Mouse (Mus musculus) lung, embryonic 15.5 days (tissue): ENCODE measurements around the gene Hba-a2. TPM values are rescaled to one million over a fixed set of nuclear protein-coding genes. Genes with fewer than 3 reads are reported as not detected.
A peak's percentile ranks its signal among the peaks of the same experiment; 100 is the strongest.

ENCODE experiments used
- ATAC-seq: fragments of 200-750 bp; cut with Nextera tagmentation; 2 replicates; pipeline ENCODE4 v1.8.0; 2017; ENCODE audit warnings: moderate number of reproducible peaks, borderline replicate concordance; ENCODE audit not compliant: low FRiP score, low TSS enrichment; ENCODE audit errors: extremely low read depth
- H3K27ac ChIP-seq: fragments of 300-500 bp; sonication (generic); 2 replicates; pipeline ENCODE4 v1.5.1; 2015; ENCODE audit warnings: moderate library complexity, mild to moderate bottlenecking, inconsistent platforms
- H3K27me3 ChIP-seq: fragments of 300-500 bp; sonication (generic); 2 replicates; pipeline ENCODE4 v1.6.1; 2015; ENCODE audit warnings: inconsistent platforms
- H3K36me3 ChIP-seq: fragments of 300-500 bp; sonication (generic); 2 replicates; pipeline ENCODE4 v1.6.1; 2015; ENCODE audit warnings: inconsistent platforms
- H3K4me1 ChIP-seq: fragments of 300-500 bp; sonication (generic); 2 replicates; pipeline ENCODE4 v1.6.1; 2015; ENCODE audit warnings: inconsistent platforms
- H3K4me2 ChIP-seq: fragments of 300-500 bp; sonication (generic); 2 replicates; pipeline ENCODE4 v1.6.1; 2015; ENCODE audit warnings: inconsistent platforms, mild to moderate bottlenecking, moderate library complexity
- H3K4me3 ChIP-seq: fragments of 300-500 bp; sonication (generic); 2 replicates; pipeline ENCODE4 v1.5.1; 2015; ENCODE audit warnings: mild to moderate bottlenecking, inconsistent platforms
- H3K9ac ChIP-seq: fragments of 300-500 bp; sonication (generic); 2 replicates; pipeline ENCODE4 v1.6.1; 2015; ENCODE audit warnings: inconsistent platforms
- H3K9me3 ChIP-seq: fragments of 300-500 bp; sonication (generic); 2 replicates; pipeline ENCODE4 v1.6.1; 2016; ENCODE audit warnings: inconsistent platforms
- WGBS: fragments of 180-500 bp; shearing (Covaris S2); methylation state at CpG from one replicate; pipeline ENCODE4 v1.1.7; 2015; 5-methylcytosine and 5-hydroxymethylcytosine counted together
- polyA plus RNA-seq: library from polyadenylated mRNA; unstranded; fragments of >200 nt; fragmentation: Nextera tagmentation; extraction: Ambion mirVana; gene quantifications from 2 replicates; pipeline ENCODE4 v1.2.1, GENCODE M21; 2015

Hba-a2 gene
- polyA plus RNA-seq, 1 experiment from 2014 or later, result 21,194 TPM

DNA sequence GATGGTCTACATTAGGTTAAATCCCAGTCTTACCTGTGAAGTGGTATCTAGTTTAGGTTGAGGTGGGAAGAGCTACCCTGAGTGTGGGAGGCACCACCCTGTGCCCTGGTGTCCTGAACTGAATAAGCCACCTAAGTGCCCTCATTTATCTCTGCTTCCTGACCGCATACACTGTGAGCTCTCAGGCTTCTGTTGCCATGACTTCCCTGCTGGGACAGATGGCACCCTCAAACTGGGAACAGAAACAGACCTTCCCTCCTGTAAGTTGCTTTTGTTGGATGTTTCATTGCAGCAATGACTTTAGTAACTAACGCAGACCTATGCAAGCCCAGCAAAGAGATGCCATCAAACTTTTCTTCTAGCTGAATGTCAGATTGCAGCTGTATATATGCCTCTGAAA, 36.9 kb downstream of the Hba-a2 start:
- 0 out of 2 replicates have a peak, but pooled peaks cover 5% of the 10 kb centered on the region for H3K4me1 ChIP-seq
- no peaks in the 10 kb centered on the region for H3K27me3 ChIP-seq
- no peak for ATAC-seq
- H3K9ac ChIP-seq, result no peak overlapping the region
- no peak overlapping the region for H3K4me2 ChIP-seq
- no peaks in the 10 kb centered on the region for H3K36me3 ChIP-seq
- H3K4me3 ChIP-seq, result no peak overlapping the region
- H3K27ac ChIP-seq, result no peak overlapping the region
- 73% methylated on average over 2 of the region's 2 CpGs for WGBS
- H3K9me3 ChIP-seq, result no peaks in the 10 kb centered on the region

DNA sequence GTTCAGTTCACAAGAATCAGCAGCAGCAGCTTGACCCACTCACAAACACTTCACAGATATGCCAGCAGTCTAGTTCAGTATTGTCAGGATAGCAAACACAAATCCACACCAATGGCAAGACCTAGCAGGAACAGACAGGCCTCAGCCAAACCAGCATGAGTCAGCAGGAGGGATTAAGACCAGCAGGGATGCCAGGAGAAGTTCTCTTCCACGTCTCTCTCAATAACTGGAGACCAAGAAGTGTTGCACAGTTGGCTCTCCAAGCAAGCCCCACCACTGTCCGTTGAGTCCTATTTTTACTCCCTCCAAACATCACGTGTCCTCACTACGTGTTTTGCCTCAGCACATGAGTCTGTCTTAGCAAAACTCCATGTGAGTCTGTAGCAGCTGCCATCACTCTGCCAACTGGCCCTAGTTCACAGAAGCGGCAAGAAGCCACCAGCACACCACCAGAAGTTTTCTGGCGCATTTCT, 40.2 kb downstream of the Hba-a2 start:
- H3K9me3 ChIP-seq, result no peaks in the 10 kb centered on the region
- H3K27me3 ChIP-seq, result no peaks in the 10 kb centered on the region
- ATAC-seq, result no peak
- no peak overlapping the region for H3K4me2 ChIP-seq
- H3K36me3 ChIP-seq, result no peaks in the 10 kb centered on the region
- H3K4me3 ChIP-seq, result no peak overlapping the region
- H3K27ac ChIP-seq, result no peak overlapping the region
- 76% methylated on average over 6 of the region's 6 CpGs for WGBS
- no peak overlapping the region for H3K9ac ChIP-seq
- peaks cover 21% of the 10 kb centered on the region; the same call in 1 of the 2 replicates for H3K4me1 ChIP-seq

DNA sequence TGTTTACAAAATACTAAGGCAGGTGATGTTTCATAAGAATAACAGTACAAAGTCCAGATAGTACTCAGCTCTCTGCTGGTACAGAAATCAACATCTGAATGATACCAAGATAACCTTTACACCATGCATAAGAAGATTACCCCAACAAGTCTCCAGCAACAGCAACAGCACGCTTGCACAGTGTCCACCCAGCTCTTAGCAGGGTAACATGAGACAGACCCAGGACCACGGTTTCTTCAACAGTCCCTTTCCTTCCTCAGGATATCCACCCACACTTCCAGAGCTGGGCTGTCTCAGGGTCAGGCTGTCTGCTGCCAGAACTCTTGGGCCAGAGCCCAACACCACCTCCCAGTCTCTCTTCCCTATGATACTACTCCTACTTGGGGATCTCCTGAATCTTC, 42.8 kb downstream of the Hba-a2 start:
- Histone ChIP-seq H3K27me3 (no peaks in the 10 kb centered on the region), H3K4me1 (peaks cover 20% of the 10 kb centered on the region; the same call in 1 of the 2 replicates), H3K27ac (no peak overlapping the region), H3K4me3 (no peak overlapping the region), H3K4me2 (no peak overlapping the region), H3K9me3 (no peaks in the 10 kb centered on the region), H3K36me3 (no peaks in the 10 kb centered on the region), H3K9ac (no peak overlapping the region)
- WGBS, result 40% methylated on average over 2 of the region's 2 CpGs
- peak; percentile 59 for ATAC-seq

DNA sequence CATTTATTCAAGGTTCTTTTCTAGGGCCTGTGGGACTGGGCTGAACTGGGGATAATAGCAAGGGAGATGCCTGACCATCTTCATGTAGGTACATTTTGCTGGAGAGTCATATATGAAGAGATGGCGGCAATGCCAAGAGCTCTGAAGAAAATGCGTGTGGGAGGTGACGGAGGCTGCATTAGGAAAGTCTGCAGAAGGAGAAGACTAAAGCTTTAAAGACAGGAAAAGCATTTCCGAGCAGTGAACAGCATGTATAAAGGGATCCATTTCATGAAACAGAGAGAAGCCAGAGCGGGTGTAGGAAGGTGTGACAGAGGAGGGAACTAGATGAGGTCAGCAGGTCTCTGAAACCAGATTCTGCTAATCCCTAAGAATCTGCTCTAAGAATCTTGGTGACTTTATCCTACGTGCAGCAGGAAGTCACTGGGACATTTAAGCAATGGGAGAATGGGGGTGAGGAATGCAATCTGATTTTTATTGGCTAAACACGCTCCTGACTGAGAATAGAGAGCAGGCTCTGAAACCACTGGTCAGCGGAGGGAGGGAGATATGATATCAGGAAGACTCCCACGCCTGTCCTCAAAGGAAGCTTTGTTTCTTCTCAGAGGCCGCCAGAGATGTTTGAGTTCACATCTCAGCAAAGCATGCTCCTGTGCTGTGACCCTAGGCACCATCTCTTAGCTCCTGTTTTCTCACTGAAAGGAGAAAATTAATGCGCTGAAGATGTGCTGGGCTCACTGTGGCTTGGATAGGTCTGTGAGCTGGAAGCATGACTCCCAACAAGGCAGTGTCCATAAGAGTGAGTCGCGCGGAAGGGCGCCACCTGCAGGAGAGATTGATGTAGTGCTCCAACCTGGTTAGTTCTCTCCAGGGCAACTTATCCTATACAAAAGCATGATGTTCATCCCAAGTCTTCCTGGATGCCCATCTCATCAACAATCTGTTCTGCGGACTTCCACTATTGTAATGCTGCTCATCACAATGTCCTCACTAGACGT, 44.5 kb downstream of the Hba-a2 start:
- 30% methylated on average over 17 of the region's 17 CpGs for WGBS
- H3K36me3 ChIP-seq, result no peaks in the 10 kb centered on the region
- H3K9me3 ChIP-seq, result no peaks in the 10 kb centered on the region
- H3K4me3 ChIP-seq, result no peak overlapping the region
- H3K27me3 ChIP-seq, result no peaks in the 10 kb centered on the region
- H3K27ac ChIP-seq, result 0 out of 2 replicates have a peak overlapping the region, but pooled peaks have one; percentile 36
- no peak overlapping the region for H3K9ac ChIP-seq
- H3K4me1 ChIP-seq, result peaks cover 20% of the 10 kb centered on the region; the same call in 1 of the 2 replicates
- ATAC-seq, result no peak
- H3K4me2 ChIP-seq, result no peak overlapping the region

DNA sequence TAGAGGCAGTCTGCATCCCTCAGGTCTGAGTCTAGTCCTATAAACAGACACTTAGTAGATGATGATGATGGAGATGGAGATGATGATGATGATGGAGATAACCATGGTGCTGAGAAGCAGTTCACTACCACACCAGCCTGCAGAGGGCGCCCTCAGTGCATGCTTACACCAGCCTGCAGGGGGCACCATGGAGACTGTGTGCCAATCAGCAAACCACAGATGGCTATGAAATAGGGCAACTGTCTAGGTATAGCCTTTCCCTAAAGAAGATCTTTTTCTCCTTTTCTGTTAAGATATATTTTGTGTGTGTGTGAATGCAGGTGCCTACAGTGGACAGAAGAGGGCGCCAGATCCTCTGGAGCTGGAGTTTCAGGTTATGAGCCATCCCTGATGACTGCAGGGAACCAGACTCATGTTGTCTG, 46.5 kb downstream of the Hba-a2 start:
- Histone ChIP-seq H3K27me3 (no peaks in the 10 kb centered on the region), H3K9me3 (no peaks in the 10 kb centered on the region), H3K27ac (no peak overlapping the region), H3K4me3 (no peak overlapping the region), H3K36me3 (no peaks in the 10 kb centered on the region), H3K4me2 (no peak overlapping the region), H3K4me1 (peaks cover 28% of the 10 kb centered on the region), H3K9ac (no peak overlapping the region)
- WGBS, result 9% methylated on average over 2 of the region's 2 CpGs
- no peak for ATAC-seq

DNA sequence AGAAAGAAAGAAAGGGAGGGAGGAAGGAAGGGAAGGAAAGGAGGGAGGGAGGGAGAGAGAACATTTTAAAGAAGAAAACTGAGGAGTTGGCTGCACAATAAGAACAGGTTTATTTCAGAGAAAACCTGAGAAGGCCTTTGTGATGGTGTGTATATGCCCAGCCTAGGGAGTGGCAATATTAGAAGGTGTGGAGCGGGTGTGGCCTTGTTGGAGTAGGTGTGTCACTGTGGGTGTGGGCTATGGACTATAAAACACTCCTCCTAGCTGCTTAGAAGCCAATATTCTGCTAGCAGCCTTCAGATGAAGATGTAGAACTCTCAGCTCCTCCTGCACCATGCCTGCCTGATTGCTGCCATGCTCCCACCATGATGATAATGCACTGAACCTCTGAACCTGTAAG, 47.1 kb downstream of the Hba-a2 start:
- H3K4me2 ChIP-seq, result no peak overlapping the region
- no peak overlapping the region for H3K27ac ChIP-seq
- H3K36me3 ChIP-seq, result no peaks in the 10 kb centered on the region
- no peaks in the 10 kb centered on the region for H3K27me3 ChIP-seq
- WGBS, result 92% methylated on average over 1 of the region's 1 CpGs
- H3K4me1 ChIP-seq, result peaks cover 28% of the 10 kb centered on the region
- H3K9ac ChIP-seq, result no peak overlapping the region
- no peak for ATAC-seq
- no peaks in the 10 kb centered on the region for H3K9me3 ChIP-seq
- H3K4me3 ChIP-seq, result no peak overlapping the region

DNA sequence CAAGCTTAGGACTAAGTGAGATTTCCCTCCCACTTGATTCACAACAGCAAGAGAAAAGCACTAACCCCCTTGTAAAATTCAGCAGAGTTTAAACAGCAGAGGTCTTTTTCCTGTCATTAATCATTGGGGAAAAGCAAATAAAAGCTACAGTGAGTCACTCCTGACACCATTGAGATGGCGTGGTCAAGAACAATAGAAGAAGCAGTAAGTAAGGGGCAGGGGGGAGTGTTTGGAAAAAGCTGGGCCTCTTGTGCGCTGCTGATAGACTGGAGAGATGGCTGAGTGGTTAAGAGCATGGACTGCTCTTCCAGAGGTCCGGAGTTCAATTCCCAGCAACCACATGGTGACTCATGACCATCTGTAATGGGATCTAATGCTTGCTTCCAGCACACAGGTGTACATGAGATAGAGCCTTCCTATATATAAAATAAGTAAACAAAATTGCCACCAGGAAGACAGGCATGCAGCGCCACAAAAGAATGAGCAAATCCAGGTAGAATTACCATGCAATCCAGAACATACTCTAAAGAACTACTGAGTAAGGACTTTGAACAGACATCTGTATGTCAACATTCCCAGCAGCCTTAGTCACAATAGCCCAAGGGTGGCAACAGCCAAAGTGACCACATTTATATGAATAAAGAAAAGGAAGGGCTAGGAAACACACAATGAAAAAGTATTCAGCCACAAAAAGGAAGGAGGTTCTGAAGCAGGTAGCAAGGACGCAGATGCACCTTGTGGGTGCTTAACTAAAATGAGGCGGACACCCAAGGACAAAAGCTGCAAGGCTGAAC, 49.4 kb downstream of the Hba-a2 start:
- Histone ChIP-seq H3K27ac (peak overlapping the region; percentile 6; the same call in 1 of the 2 replicates), H3K4me1 (peaks cover 32% of the 10 kb centered on the region), H3K36me3 (no peaks in the 10 kb centered on the region), H3K9me3 (no peaks in the 10 kb centered on the region), H3K4me2 (no peak overlapping the region), H3K9ac (no peak overlapping the region), H3K27me3 (no peaks in the 10 kb centered on the region), H3K4me3 (no peak overlapping the region)
- 54% methylated on average over 6 of the region's 6 CpGs for WGBS
- no peak for ATAC-seq

Other genes starting within 250 kb of the Hba-a2 start
- 0.10 and 0.45 TPM in 2 replicates for gene Il9r, start 96.2 kb upstream of the Hba-a2 start, polyA plus RNA-seq
- gene Snrnp25, start 91.1 kb upstream of the Hba-a2 start, polyA plus RNA-seq, result 50.8 and 56.7 TPM in 2 replicates
- 62.5 and 67.4 TPM in 2 replicates for gene Rhbdf1, start 74.2 kb upstream of the Hba-a2 start, polyA plus RNA-seq
- gene Mpg, start 70.0 kb upstream of the Hba-a2 start, polyA plus RNA-seq, result 37.7 and 37.8 TPM in 2 replicates
- 41.6 and 46.9 TPM in 2 replicates for gene Nprl3, start 28.8 kb upstream of the Hba-a2 start, polyA plus RNA-seq
- gene Hba-x, start 20.1 kb upstream of the Hba-a2 start, polyA plus RNA-seq, result 160 and 236 TPM in 2 replicates
- 7,834 and 8,642 TPM in 2 replicates for gene Hba-a1, start 13.0 kb upstream of the Hba-a2 start, polyA plus RNA-seq
- gene Hbq1b, start 9.5 kb upstream of the Hba-a2 start, polyA plus RNA-seq, result 1.4 and 2.8 TPM in 2 replicates
- gene Hbq1a, start 3.6 kb downstream of the Hba-a2 start, polyA plus RNA-seq, result 0.97 and 1.5 TPM in 2 replicates
- 21.8 and 24.3 TPM in 2 replicates for gene Sh3pxd2b, start 51.3 kb downstream of the Hba-a2 start, polyA plus RNA-seq
- gene Ubtd2, start 158.9 kb downstream of the Hba-a2 start, polyA plus RNA-seq, result 46.8 and 48.4 TPM in 2 replicates
- 0.58 and 0.81 TPM in 2 replicates for gene Efcab9, start 235.6 kb downstream of the Hba-a2 start, polyA plus RNA-seq
- gene Stk10, start 236.8 kb downstream of the Hba-a2 start, polyA plus RNA-seq, result 1.9 and 2.9 TPM in 2 replicates